Mouse (Mus musculus): Measurements from ENCODE around the gene Lnx2. TPM values are rescaled to one million over a fixed set of nuclear protein-coding genes. Genes with fewer than 3 reads are reported as not detected.

Gene Lnx2
- polyA plus RNA-seq, 1 experiment from 2014 or later: 4.4 TPM

DNA sequence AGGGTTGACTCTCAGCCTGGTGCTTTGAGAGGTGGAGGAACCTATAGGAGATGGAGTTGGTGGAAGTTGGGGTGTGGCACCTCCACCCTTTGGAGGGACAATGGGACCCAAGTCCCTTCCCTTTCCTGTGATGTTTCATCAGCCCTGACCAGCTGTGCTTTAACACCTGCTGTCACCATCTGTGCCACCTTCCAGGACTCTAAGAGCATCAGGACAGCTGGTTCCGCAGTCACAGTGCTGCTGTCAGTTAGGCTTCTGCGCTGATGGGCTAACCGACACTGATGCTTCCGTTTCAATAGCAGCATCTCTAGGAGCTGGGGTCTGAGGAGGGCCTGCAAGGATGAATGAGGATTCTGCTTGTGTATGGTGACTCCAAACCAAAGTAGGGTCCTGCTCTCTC, 20.2 kb upstream of the Lnx2 start:
- 97% methylated on average over 4 of the region's 4 CpGs for WGBS
- no peaks in the 10 kb centered on the region for H3K27me3 ChIP-seq
- no peak for ATAC-seq
- peaks cover 23% of the 10 kb centered on the region for H3K36me3 ChIP-seq
- H3K4me2 ChIP-seq (replicated peaks): no peak overlapping the region
- H3K4me1 ChIP-seq (replicated peaks): no peaks in the 10 kb centered on the region
- H3K27ac ChIP-seq: no peak overlapping the region
- H3K9me3 ChIP-seq: no peaks in the 10 kb centered on the region
- no peak overlapping the region for H3K4me3 ChIP-seq (replicated peaks)
- H3K9ac ChIP-seq (replicated peaks): no peak overlapping the region

DNA sequence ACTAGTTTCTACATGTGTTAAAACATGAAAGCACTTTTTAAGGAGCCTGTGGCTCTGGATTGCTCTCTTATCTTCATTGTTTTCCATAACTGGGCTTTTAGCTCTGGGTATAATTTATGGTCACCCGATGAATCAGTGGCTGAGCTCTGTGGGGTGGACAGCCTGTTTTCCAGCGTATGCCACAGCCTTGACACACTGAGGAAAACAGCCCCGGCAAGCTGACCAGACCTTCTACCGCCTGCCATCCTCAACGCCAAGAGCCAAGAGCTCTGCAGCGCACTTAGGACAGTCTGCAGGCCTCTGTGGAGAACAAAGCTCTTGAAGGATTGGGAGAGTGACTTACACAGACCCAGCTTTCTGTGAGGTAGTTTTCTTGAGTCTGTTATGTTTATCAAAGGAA, 17.9 kb upstream of the Lnx2 start:
- Histone ChIP-seq H3K4me1 (replicated peaks) (no peaks in the 10 kb centered on the region), H3K27ac (no peak overlapping the region), H3K4me3 (replicated peaks) (no peak overlapping the region), H3K27me3 (no peaks in the 10 kb centered on the region), H3K9me3 (no peaks in the 10 kb centered on the region), H3K36me3 (peaks cover 16% of the 10 kb centered on the region), H3K4me2 (replicated peaks) (no peak overlapping the region), H3K9ac (replicated peaks) (no peak overlapping the region)
- no peak for ATAC-seq
- 92% methylated on average over 6 of the region's 6 CpGs for WGBS

DNA sequence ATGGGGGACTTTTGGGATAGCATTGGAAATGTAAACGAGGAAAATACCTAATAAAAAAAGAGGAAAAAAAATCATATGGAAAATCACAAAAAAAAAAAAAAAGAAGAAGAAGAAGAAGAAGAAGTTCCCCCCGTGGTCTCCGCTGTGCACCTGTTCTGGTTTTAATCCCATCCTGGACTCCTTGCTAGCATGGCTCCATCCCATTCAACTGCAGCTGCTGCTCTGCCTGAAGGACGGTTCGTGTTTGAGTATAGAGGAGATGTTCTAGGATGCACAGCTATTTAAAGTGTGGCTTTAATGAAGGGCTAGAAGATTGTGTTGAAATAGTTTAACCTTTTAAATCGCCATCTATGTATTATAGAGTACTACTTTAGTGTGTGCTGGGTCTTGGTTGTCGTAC, 16.1 kb upstream of the Lnx2 start:
- no peaks in the 10 kb centered on the region for H3K27me3 ChIP-seq
- H3K27ac ChIP-seq: no peak overlapping the region
- ATAC-seq: no peak
- WGBS: 92% methylated on average over 7 of the region's 7 CpGs
- no peaks in the 10 kb centered on the region for H3K9me3 ChIP-seq
- no peak overlapping the region for H3K4me3 ChIP-seq (replicated peaks)
- H3K36me3 ChIP-seq: peaks cover 12% of the 10 kb centered on the region; the same call in 1 of the 2 replicates
- H3K4me1 ChIP-seq (replicated peaks): no peaks in the 10 kb centered on the region
- no peak overlapping the region for H3K4me2 ChIP-seq (replicated peaks)
- H3K9ac ChIP-seq (replicated peaks): no peak overlapping the region

DNA sequence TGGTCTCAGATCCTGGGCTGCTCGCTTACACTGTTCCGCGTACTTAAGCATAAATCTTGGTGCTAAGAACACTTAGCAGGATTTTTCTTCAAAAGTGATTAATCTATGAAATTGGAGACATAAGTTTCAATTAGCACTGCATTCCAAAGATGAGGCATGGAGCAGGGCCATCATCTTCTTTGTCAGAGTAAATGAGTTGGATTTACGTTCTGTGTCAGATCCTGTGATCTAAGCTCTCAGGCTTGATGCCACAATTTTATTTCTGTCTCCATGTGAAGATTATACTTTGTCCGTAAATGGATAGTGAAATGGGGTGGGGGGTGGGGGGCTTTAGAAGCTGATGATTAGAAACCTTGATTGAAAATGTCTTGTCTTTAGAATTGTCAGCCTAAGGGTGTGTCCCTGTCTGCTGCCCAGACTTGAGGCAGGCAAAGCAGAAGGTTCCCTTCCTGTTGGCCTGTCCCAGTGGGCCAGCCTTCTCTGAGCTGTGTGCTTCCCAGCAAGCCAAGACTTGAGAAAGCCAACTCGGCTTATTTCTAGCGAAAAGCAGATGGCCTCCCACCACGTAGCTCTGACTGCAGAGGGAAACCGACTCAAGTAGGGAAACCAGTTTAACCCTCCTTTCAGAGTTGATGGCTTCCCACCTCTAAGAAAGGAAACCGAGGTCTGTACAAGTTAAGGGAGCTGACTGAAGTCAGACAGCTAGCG, 14.0 kb upstream of the Lnx2 start:
- WGBS: 87% methylated on average over 11 of the region's 11 CpGs
- Histone ChIP-seq H3K9me3 (no peaks in the 10 kb centered on the region), H3K36me3 (peaks cover 9% of the 10 kb centered on the region; the same call in 1 of the 2 replicates), H3K9ac (replicated peaks) (no peak overlapping the region), H3K4me3 (replicated peaks) (no peak overlapping the region), H3K27ac (no peak overlapping the region), H3K4me2 (replicated peaks) (no peak overlapping the region), H3K27me3 (no peaks in the 10 kb centered on the region), H3K4me1 (replicated peaks) (no peaks in the 10 kb centered on the region)
- no peak for ATAC-seq

DNA sequence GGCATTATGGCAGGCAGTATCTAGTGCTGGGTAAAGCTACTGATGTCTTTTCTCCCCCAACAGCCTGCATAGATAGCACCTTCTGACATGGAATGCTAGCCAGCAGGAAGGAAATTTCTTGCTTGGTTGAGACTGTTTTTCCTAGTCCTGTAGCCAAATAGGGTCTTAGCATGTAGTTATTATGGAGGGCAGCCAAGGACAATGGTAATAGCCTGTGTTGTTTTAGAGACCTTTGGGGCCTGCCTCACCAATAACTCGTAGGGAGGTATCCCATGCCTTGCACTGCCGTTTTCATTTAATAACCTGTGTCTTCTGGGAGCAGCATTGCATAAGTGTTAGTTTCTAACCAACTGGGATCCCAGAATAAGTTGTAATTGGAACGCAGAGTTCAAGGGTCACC, 13.4 kb upstream of the Lnx2 start:
- Histone ChIP-seq H3K27ac (no peak overlapping the region), H3K4me3 (replicated peaks) (no peak overlapping the region), H3K9me3 (no peaks in the 10 kb centered on the region), H3K4me2 (replicated peaks) (no peak overlapping the region), H3K9ac (replicated peaks) (no peak overlapping the region), H3K36me3 (0 out of 2 replicates have a peak, but pooled peaks cover 8% of the 10 kb centered on the region), H3K4me1 (replicated peaks) (no peaks in the 10 kb centered on the region), H3K27me3 (no peaks in the 10 kb centered on the region)
- 87% methylated on average over 3 of the region's 3 CpGs for WGBS
- no peak for ATAC-seq

DNA sequence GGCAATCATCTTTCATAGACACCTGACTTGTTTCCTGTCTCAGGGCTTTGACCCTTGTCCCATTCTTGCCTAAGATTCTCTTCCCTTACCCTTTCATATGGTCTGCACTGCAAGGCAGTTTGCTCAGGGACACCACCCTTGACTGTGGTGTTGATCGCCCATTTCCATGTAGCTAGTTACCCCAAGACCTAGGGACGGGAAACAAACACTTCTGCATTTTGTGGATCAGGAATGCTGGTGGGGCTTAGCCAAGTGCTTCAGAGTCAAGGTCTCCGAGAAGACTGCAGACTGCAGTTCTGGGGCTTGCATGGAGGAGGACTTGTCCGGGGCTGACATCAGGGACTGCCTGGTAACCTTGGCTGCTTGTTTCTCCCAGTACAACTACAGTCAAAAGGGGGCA, 10.4 kb upstream of the Lnx2 start:
- WGBS: 86% methylated on average over 4 of the region's 4 CpGs
- Histone ChIP-seq H3K27me3 (no peaks in the 10 kb centered on the region), H3K4me3 (replicated peaks) (no peak overlapping the region), H3K4me2 (replicated peaks) (no peak overlapping the region), H3K9me3 (no peaks in the 10 kb centered on the region), H3K4me1 (replicated peaks) (no peaks in the 10 kb centered on the region), H3K36me3 (0 out of 2 replicates have a peak, but pooled peaks cover 8% of the 10 kb centered on the region), H3K27ac (no peak overlapping the region), H3K9ac (replicated peaks) (no peak overlapping the region)
- ATAC-seq: no peak

DNA sequence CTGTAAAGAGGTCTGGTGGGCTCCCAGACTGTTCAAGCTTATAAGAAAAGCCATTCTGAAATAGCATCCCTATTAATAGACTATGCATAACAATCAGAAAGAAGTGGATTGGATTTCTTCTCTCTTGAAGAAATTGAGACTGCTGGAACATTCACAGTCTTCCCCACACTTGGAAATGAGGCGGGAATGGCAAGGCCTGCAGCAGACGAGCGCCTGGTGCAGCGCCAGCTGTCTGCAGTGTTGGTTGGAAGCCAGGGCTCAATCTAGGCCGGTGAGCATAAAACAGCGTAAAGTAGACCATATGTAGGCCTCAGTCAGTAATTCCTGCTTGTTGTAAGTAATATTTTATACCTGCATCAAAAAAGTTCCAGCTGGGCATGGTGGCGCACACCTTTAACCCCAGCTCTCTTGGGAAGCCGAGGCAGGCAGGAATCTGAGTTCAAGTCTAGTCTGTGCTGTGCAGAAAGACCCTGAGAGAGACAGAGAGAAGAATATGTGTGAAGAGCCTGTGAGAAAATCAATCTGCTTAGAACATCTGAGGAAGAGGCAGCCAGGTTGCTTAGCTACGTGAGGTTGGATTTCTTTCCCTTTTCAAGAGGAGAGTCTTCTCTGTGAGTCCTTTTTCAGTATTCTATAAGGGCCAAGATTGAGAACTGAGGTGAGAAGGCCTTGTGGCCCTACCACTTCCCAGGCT, 9.0 kb upstream of the Lnx2 start:
- H3K4me2 ChIP-seq (replicated peaks): no peak overlapping the region
- no peaks in the 10 kb centered on the region for H3K4me1 ChIP-seq (replicated peaks)
- 0 out of 2 replicates have a peak, but pooled peaks cover 8% of the 10 kb centered on the region for H3K36me3 ChIP-seq
- H3K9ac ChIP-seq (replicated peaks): no peak overlapping the region
- no peaks in the 10 kb centered on the region for H3K9me3 ChIP-seq
- no peak overlapping the region for H3K27ac ChIP-seq
- no peaks in the 10 kb centered on the region for H3K27me3 ChIP-seq
- no peak overlapping the region for H3K4me3 ChIP-seq (replicated peaks)
- no peak for ATAC-seq
- WGBS: 85% methylated on average over 9 of the region's 9 CpGs

DNA sequence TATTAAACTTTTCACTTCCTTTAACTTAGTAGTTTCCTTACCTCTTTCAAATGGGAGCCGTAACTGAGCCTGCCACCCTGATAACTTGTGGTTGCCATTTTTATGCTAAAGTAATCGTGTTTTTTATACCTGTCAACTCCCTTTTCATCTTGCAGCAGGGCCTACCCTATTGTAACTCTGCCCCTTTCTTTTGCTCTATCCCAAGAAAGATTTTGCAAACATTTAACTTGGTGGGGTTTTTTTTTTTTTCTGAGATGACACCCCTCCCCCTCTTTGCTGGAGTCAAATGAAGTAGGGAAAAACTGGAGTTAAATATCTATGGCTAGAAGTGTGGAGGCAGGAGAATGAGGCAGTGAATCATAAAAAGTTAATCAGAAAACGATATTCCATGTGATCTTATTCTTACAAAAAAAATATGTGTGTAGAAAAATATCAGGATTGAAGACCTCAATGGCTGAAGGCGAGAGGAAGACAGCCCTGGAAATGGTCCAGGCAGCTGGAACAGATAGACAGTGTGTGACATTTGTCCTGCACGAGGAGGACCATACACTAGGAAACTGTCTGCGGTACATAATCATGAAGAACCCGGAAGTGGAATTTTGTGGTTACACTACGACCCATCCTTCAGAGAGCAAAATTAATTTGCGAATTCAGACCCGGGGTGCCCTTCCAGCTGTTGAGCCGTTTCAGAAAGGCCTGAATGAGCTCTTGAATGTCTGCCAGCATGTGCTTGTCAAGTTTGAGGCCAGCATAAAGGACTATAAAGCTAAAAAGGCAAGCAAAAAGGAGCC, 1.9 kb upstream of the Lnx2 start:
- 57% methylated on average over 11 of the region's 11 CpGs for WGBS
- Histone ChIP-seq H3K9me3 (no peaks in the 10 kb centered on the region), H3K27me3 (peaks cover 10% of the 10 kb centered on the region; the same call in 1 of the 2 replicates), H3K36me3 (no peaks in the 10 kb centered on the region), H3K4me1 (replicated peaks) (peaks cover 22% of the 10 kb centered on the region), H3K4me2 (replicated peaks) (peak overlapping the region; percentile 90), H3K9ac (replicated peaks) (peak overlapping the region; percentile 78), H3K4me3 (replicated peaks) (peak overlapping the region; percentile 79), H3K27ac (no peak overlapping the region)
- ATAC-seq: no peak

DNA sequence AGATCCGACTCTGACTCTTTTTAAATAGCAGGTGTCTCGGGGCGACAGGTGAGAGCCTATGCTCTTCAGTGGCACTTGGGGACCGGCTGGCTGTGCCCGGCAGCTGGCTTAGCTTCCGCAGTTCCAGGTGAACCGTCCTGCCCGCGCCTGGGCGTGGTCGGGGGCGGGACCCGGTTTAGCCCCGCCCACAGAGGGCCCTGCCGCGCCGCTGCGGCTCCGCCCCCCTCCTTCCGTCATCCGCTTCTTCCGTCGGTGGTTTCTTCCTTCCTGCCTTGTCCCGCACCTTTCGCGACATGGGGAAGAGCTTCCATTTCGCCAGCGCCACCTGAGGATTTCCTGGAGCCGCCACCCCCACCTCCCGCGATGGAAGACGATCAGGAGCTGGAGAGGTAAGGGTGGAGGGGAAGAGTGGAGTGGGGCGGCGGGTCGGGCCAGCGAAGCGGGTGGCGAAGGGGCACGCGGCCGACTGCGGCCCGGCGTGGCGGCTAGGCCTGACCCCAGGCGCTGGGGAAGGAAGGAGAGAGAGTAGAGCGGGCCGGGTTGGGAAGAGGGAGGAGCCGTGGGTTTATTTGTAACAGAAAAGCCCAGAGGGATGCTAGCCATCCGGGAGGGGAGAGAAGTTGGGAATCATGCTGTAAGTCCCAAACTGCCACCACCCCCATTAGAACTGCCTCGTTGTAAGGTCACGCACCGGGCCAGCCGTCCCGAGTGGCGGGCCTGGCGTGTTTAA, 1.1 kb upstream of the Lnx2 start:
- under 1% methylated on average over 57 of the region's 57 CpGs for WGBS
- Histone ChIP-seq H3K4me2 (replicated peaks) (peak overlapping the region; percentile 90), H3K4me3 (replicated peaks) (peak overlapping the region; percentile 79), H3K36me3 (no peaks in the 10 kb centered on the region), H3K9ac (replicated peaks) (peak overlapping the region; percentile 78), H3K27me3 (peaks cover 10% of the 10 kb centered on the region; the same call in 1 of the 2 replicates), H3K9me3 (no peaks in the 10 kb centered on the region), H3K4me1 (replicated peaks) (peaks cover 22% of the 10 kb centered on the region), H3K27ac (peak overlapping the region; percentile 90)
- peak; percentile 68 for ATAC-seq

DNA sequence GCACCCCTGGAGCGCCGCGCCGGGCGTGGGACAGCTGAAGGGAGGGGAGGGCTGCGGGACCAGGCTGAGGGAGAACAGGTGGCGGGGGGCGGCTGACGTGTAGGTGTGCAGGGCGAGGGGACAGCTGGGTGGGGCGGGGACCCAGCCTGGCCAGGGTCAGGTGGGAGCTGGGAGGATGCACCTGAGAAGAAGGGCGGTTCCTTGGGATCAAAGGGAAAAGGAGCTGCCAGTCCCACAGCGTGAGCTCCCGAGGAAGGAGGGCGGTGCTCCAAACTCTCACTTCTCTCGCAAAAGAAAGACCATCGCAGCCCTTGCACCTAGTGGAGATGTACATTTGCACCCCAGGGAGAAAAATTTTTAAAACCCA, 396 bp upstream of the Lnx2 start, which contains the start of gene Polr1d:
Gene Polr1d (plus strand): TSS at position 252 of the 367 bp plus-strand sequence.
- peaks cover 22% of the 10 kb centered on the region for H3K4me1 ChIP-seq (replicated peaks)
- no peaks in the 10 kb centered on the region for H3K36me3 ChIP-seq
- H3K9ac ChIP-seq (replicated peaks): peak within 1 kb of the TSS; percentile 78
- peaks cover 10% of the 10 kb centered on the region; the same call in 1 of the 2 replicates for H3K27me3 ChIP-seq
- under 1% methylated on average over 17 of the region's 17 CpGs for WGBS
- H3K9me3 ChIP-seq: no peaks in the 10 kb centered on the region
- ATAC-seq: no peak
- peak within 1 kb of the TSS; percentile 79 for H3K4me3 ChIP-seq (replicated peaks)
- peak within 1 kb of the TSS; percentile 90 for H3K27ac ChIP-seq
- H3K4me2 ChIP-seq (replicated peaks): peak within 1 kb of the TSS; percentile 90

DNA sequence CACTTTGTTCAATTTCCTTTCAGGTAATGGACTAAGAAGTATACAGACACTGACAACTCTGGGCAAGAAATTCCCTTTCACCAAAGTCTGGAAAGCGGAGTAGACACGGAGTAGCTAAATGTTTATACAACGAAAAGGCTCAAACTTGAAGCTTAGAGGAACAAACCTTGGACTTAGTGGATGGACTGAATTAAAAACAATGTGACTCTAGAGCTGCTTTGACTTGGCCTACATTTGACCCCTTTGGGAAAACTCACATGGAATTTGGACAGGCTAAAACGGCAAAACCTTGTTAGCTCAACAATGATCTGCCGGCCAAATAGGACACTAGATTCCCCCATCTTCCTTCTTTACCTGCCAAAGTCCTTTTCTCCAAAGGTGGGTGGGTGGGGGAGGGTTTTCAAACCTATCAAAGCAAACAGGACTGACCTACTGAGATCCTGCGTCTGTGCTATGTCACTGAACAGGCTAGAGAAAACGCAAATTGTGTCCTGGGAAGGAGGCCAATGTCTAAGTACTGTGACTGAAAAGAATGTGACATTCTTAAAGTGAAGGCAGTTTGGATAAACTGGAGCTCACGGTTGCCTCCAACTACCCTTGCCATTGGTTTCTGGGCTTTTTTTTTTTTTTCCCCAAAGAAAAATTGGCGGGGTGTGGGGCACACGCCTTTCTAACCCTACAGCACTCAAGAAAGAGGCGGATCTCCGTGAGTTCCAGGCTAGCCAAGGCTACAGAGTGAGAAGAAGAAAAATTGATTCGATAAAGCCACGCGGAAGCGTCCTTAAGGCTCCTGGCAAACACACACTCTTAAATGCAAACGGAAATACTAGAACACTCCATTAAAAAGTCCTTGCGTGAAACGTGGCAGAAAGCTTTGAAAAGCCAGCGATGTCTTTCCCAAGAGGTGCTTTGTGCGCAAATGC, 1.0 kb downstream of the Lnx2 start:
- Histone ChIP-seq H3K4me1 (replicated peaks) (peaks cover 22% of the 10 kb centered on the region), H3K9me3 (no peaks in the 10 kb centered on the region), H3K27me3 (peaks cover 10% of the 10 kb centered on the region; the same call in 1 of the 2 replicates), H3K27ac (no peak overlapping the region), H3K4me2 (replicated peaks) (peak overlapping the region; percentile 90), H3K9ac (replicated peaks) (peak overlapping the region; percentile 74), H3K4me3 (replicated peaks) (peak overlapping the region; percentile 79), H3K36me3 (no peaks in the 10 kb centered on the region)
- no peak for ATAC-seq
- 19% methylated on average over 21 of the region's 21 CpGs for WGBS
